Mouse (Mus musculus): ENCODE data around the gene Gm21970. TPM values are rescaled to one million over a fixed set of nuclear protein-coding genes. Genes with fewer than 3 reads are reported as not detected.
"Not testable (repeated sequence)": the region's sequence is repeated elsewhere in the genome, so short reads cannot be mapped to it uniquely, and the experiment has no call there.

The Gm21970 gene
- polyA plus RNA-seq, 1 experiment from 2014 or later: not detected

GRCm38 (mm10) chr16:91433329-91433933, 41.9 kb downstream of the Gm21970 start:
- ATAC-seq (ENCODE audit: low FRiP score, low read depth): no peak
- Histone ChIP-seq H3K27me3 (replicated peaks) (no peaks in the 10 kb centered on the region), H3K4me3 (no peak overlapping the region), H3K4me1 (no peaks in the 10 kb centered on the region), H3K9me3 (no peaks in the 10 kb centered on the region), H3K27ac (no peak overlapping the region), H3K9ac (no peak overlapping the region), H3K36me3 (no peaks in the 10 kb centered on the region), H3K4me2 (replicated peaks) (no peak overlapping the region)
- 48% methylated on average over 8 of the region's 8 CpGs for WGBS

GRCm38 (mm10) chr16:91434119-91434518, 42.6 kb downstream of the Gm21970 start:
- no peak overlapping the region for H3K27ac ChIP-seq
- H3K4me1 ChIP-seq: no peaks in the 10 kb centered on the region
- ATAC-seq (ENCODE audit: low FRiP score, low read depth): no peak
- 93% methylated on average over 3 of the region's 3 CpGs for WGBS
- no peaks in the 10 kb centered on the region for H3K36me3 ChIP-seq
- no peak overlapping the region for H3K4me2 ChIP-seq (replicated peaks)
- no peaks in the 10 kb centered on the region for H3K9me3 ChIP-seq
- no peak overlapping the region for H3K4me3 ChIP-seq
- no peaks in the 10 kb centered on the region for H3K27me3 ChIP-seq (replicated peaks)
- no peak overlapping the region for H3K9ac ChIP-seq

DNA sequence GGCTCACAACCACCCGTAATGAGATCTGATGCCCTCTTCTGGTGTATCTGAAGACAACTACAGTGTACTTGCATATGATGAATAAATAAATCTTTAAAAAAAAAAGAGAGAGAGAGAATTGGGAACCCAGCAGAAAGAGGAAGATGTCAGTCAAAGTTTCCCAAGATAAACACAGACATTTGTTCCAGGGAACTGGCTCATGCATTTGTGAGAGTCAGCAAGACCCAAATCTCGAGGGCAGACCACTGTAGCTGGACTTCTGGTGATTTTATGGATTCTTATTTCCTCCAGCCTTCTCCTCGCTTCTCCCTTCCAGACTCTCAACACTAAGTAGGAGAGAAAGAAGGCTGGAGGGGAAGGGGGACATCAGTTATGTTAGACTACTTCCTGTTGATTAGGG, 46.6 kb downstream of the Gm21970 start:
- 86% methylated on average over 3 of the region's 3 CpGs for WGBS
- no peak for ATAC-seq (ENCODE audit: low FRiP score, low read depth)

GRCm38 (mm10) chr16:91438599-91438998, 47.1 kb downstream of the Gm21970 start:
- H3K9me3 ChIP-seq; H3K27ac ChIP-seq; H3K4me1 ChIP-seq; H3K36me3 ChIP-seq; H3K4me3 ChIP-seq; H3K4me2 ChIP-seq (replicated peaks); H3K27me3 ChIP-seq (replicated peaks); ATAC-seq (ENCODE audit: low FRiP score, low read depth); H3K9ac ChIP-seq: not testable (repeated sequence)
- 84% methylated on average over 1 of the region's 1 CpGs for WGBS

More for the DNA sequence above, 46.6 kb downstream of the Gm21970 start:
- H3K4me1 ChIP-seq: no peaks in the 10 kb centered on the region
- H3K4me2 ChIP-seq (replicated peaks): no peak overlapping the region
- no peak overlapping the region for H3K4me3 ChIP-seq
- no peaks in the 10 kb centered on the region for H3K36me3 ChIP-seq
- no peak overlapping the region for H3K27ac ChIP-seq
- no peaks in the 10 kb centered on the region for H3K27me3 ChIP-seq (replicated peaks)
- H3K9ac ChIP-seq: no peak overlapping the region
- no peaks in the 10 kb centered on the region for H3K9me3 ChIP-seq

DNA sequence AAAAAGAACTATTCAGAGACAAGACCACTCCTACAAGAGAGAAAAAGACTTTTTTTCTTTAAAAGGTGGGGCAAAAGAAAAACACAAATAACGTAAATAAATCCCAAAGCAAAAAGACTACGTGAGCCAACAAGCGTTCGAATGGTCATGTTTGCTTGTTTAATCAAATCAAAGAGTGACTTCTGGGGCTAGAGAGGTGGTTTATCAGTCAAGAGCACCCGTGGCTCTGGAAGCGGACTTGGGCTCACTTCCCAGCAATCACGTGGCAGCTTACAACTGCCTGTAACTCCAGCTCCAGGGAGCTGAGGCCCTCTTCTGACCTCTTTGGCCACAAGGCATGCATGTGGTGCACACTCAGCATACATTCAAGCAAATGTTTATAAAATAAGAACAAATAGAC, 49.8 kb downstream of the Gm21970 start:
- Histone ChIP-seq H3K27ac (no peak overlapping the region), H3K4me2 (replicated peaks) (no peak overlapping the region), H3K36me3 (no peaks in the 10 kb centered on the region), H3K4me3 (no peak overlapping the region), H3K9me3 (no peaks in the 10 kb centered on the region), H3K27me3 (replicated peaks) (no peaks in the 10 kb centered on the region), H3K9ac (no peak overlapping the region), H3K4me1 (no peaks in the 10 kb centered on the region)
- no peak for ATAC-seq (ENCODE audit: low FRiP score, low read depth)
- 68% methylated on average over 7 of the region's 7 CpGs for WGBS

GRCm38 (mm10) chr16:91441811-91442240, 50.3 kb downstream of the Gm21970 start:
- no peak for ATAC-seq (ENCODE audit: low FRiP score, low read depth)
- Histone ChIP-seq H3K4me2 (replicated peaks) (no peak overlapping the region), H3K9me3 (no peaks in the 10 kb centered on the region), H3K4me3 (no peak overlapping the region), H3K36me3 (no peaks in the 10 kb centered on the region), H3K4me1 (no peaks in the 10 kb centered on the region), H3K27ac (no peak overlapping the region), H3K9ac (no peak overlapping the region), H3K27me3 (replicated peaks) (no peaks in the 10 kb centered on the region)
- WGBS: 84% methylated on average over 7 of the region's 7 CpGs

DNA sequence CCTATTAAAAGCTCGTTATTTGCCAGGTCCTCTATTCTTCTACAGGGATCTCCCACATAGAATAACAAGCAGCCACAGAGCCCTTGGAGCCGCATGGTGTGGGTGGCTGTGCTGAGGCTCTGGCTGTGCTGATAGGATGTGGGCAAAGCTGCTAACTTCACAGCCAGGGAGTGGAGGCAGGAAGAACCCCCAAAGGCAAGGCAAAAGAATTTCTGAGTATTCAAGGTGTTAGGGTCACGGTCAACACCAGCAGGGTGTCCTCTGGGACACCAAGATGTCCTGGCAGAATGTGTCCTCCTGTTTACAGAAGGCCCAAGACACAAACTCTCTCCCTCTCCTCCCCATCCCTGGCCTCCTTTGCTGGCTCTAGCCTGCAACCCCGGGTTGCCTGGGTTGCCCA, 50.9 kb downstream of the Gm21970 start:
- Histone ChIP-seq H3K9me3 (no peaks in the 10 kb centered on the region), H3K36me3 (no peaks in the 10 kb centered on the region), H3K4me2 (replicated peaks) (no peak overlapping the region), H3K9ac (no peak overlapping the region), H3K4me1 (no peaks in the 10 kb centered on the region), H3K27ac (no peak overlapping the region), H3K27me3 (replicated peaks) (no peaks in the 10 kb centered on the region), H3K4me3 (no peak overlapping the region)
- 75% methylated on average over 4 of the region's 4 CpGs for WGBS
- no peak for ATAC-seq (ENCODE audit: low FRiP score, low read depth)

GRCm38 (mm10) chr16:91443211-91443611, 51.7 kb downstream of the Gm21970 start:
- Histone ChIP-seq H3K4me3 (no peak overlapping the region), H3K36me3 (no peaks in the 10 kb centered on the region), H3K9ac (no peak overlapping the region), H3K27me3 (replicated peaks) (no peaks in the 10 kb centered on the region), H3K27ac (no peak overlapping the region), H3K4me1 (no peaks in the 10 kb centered on the region), H3K4me2 (replicated peaks) (no peak overlapping the region), H3K9me3 (no peaks in the 10 kb centered on the region)
- no peak for ATAC-seq (ENCODE audit: low FRiP score, low read depth)
- WGBS: 87% methylated on average over 8 of the region's 8 CpGs

- Histone ChIP-seq H3K27me3 (replicated peaks) (no peaks in the 10 kb centered on the region), H3K9me3 (no peaks in the 10 kb centered on the region), H3K36me3 (no peaks in the 10 kb centered on the region), H3K9ac (no peak overlapping the region), H3K4me3 (no peak overlapping the region), H3K4me2 (replicated peaks) (no peak overlapping the region), H3K4me1 (no peaks in the 10 kb centered on the region), H3K27ac (no peak overlapping the region)
- 82% methylated on average over 4 of the region's 4 CpGs for WGBS
- ATAC-seq (ENCODE audit: low FRiP score, low read depth): no peak
Measured at GRCm38 (mm10) chr16:91444847-91445246, 53.3 kb downstream of the Gm21970 start.

- no peak for ATAC-seq (ENCODE audit: low FRiP score, low read depth)
- Histone ChIP-seq H3K27me3 (replicated peaks) (no peaks in the 10 kb centered on the region), H3K27ac (no peak overlapping the region)
Measured at GRCm38 (mm10) chr16:91445566-91445965, 54.0 kb downstream of the Gm21970 start.

DNA sequence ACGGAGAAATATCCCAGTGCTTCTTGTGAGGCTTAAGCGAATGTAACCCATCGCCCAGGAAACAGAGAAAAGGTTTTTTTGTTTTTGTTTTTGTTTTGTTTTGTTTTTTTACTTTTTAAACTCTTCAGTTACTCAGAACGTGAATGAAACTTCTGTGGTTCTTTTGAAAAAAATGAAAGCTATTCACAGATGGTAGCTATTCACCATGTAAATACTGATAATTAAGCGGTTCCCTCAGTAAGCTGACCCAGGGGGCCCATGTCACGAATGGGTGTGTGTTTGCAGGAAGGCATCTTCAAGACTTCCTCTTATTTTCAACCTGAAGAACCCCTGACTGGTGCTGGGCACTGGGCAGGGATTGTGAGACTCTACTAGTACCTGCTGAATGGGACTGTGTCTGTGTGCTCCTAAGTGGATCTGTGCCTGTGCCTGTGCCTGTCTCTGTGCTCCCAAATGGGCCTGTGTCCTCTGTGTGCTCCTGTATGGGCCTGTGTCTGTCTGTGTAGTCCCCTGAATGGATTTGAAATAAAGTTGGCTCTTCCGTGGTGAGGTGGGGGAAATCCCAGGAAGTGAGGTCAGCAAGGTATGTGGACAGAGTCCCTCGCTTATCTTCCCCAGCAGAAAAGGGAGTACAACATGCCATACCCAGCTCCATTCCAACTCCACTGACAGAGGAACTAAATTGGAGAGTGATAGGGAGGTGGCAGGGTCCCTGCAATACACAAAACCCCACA, 55.4 kb downstream of the Gm21970 start:
- no peaks in the 10 kb centered on the region for H3K27me3 ChIP-seq (replicated peaks)
- H3K4me2 ChIP-seq (replicated peaks): no peak overlapping the region
- H3K4me3 ChIP-seq: no peak overlapping the region
- no peaks in the 10 kb centered on the region for H3K9me3 ChIP-seq
- H3K4me1 ChIP-seq: no peaks in the 10 kb centered on the region
- WGBS: 82% methylated on average over 8 of the region's 8 CpGs
- no peak overlapping the region for H3K9ac ChIP-seq
- no peak overlapping the region for H3K27ac ChIP-seq
- H3K36me3 ChIP-seq: no peaks in the 10 kb centered on the region
- no peak for ATAC-seq (ENCODE audit: low FRiP score, low read depth)

More at GRCm38 (mm10) chr16:91445566-91445965, 54.0 kb downstream of the Gm21970 start:
- WGBS: 78% methylated on average over 5 of the region's 5 CpGs
- Histone ChIP-seq H3K36me3 (no peaks in the 10 kb centered on the region), H3K9me3 (no peaks in the 10 kb centered on the region), H3K4me3 (no peak overlapping the region), H3K9ac (no peak overlapping the region), H3K4me1 (no peaks in the 10 kb centered on the region), H3K4me2 (replicated peaks) (no peak overlapping the region)

DNA sequence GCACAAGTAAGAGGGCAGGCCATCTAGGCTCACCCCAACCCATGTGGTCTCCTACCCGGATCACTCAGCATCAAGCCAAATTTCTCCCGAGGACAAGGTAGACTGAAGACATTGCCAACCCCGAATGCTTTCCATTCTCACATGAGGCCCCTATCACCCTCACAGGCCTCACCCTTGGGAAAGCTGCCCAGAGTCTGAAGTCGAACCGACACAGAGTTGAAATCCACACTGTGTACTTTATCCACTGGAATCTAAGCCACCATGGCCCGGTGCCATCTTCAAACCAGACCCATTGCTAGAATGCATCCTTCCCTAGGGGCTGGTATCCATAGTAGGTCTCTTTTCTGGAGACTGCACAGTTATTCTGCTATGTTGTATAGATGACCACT, 56.0 kb downstream of the Gm21970 start:
- Histone ChIP-seq H3K4me1 (no peaks in the 10 kb centered on the region), H3K9ac (no peak overlapping the region), H3K4me2 (replicated peaks) (no peak overlapping the region), H3K27ac (no peak overlapping the region), H3K36me3 (no peaks in the 10 kb centered on the region), H3K4me3 (no peak overlapping the region), H3K27me3 (replicated peaks) (no peaks in the 10 kb centered on the region), H3K9me3 (no peaks in the 10 kb centered on the region)
- no peak for ATAC-seq (ENCODE audit: low FRiP score, low read depth)
- WGBS: 90% methylated on average over 6 of the region's 6 CpGs

- WGBS: 97% methylated on average over 5 of the region's 5 CpGs
- ATAC-seq (ENCODE audit: low FRiP score, low read depth): no peak
Measured at GRCm38 (mm10) chr16:91448088-91448487, 56.6 kb downstream of the Gm21970 start.

More at GRCm38 (mm10) chr16:91448088-91448487, 56.6 kb downstream of the Gm21970 start:
- no peaks in the 10 kb centered on the region for H3K4me1 ChIP-seq
- no peak overlapping the region for H3K4me2 ChIP-seq (replicated peaks)
- no peaks in the 10 kb centered on the region for H3K36me3 ChIP-seq
- H3K27ac ChIP-seq: no peak overlapping the region
- no peak overlapping the region for H3K4me3 ChIP-seq
- no peaks in the 10 kb centered on the region for H3K27me3 ChIP-seq (replicated peaks)
- H3K9ac ChIP-seq: no peak overlapping the region
- no peaks in the 10 kb centered on the region for H3K9me3 ChIP-seq
